Mouse (Mus musculus) G1E (cell line): Measurements from ENCODE around the gene Adcy10. TPM values are rescaled to one million over a fixed set of nuclear protein-coding genes. Genes with fewer than 3 reads are reported as not detected.

Experiments used
- ATAC-seq: 2 replicates; pipeline ENCODE4 v1.8.0; 2016; ENCODE audit warnings: mild to moderate bottlenecking; ENCODE audit not compliant: insufficient number of reproducible peaks, poor library complexity, low FRiP score, severe bottlenecking; ENCODE audit errors: extremely low read depth
- DNase-seq: peaks from one replicate; pipeline ENCODE4 v3.0.0; 2012; ENCODE audit warnings: low spot score
- H3K27me3 ChIP-seq: 2 replicates; pipeline ENCODE4 v1.6.1; 2012; ENCODE audit warnings: mild to moderate bottlenecking, low read length, inconsistent platforms; ENCODE audit not compliant: insufficient read depth
- H3K36me3 ChIP-seq: replicated peaks from 2 replicates; pipeline ENCODE3; 2012; ENCODE audit warnings: mild to moderate bottlenecking, inconsistent platforms
- H3K4me1 ChIP-seq: 2 replicates; pipeline ENCODE4 v1.6.1; 2012; ENCODE audit warnings: low read depth, low read length, inconsistent platforms, mixed read lengths; ENCODE audit not compliant: insufficient read depth
- H3K4me3 ChIP-seq: 2 replicates; pipeline ENCODE4 v1.5.1; 2012; ENCODE audit warnings: low read depth, mild to moderate bottlenecking, inconsistent platforms, low read length, moderate library complexity, mixed read lengths
- H3K9me3 ChIP-seq: replicated peaks from 2 replicates; pipeline ENCODE4 v1.6.1; 2012; ENCODE audit warnings: inconsistent platforms
- CTCF ChIP-seq: IDR thresholded peaks from 2 replicates; pipeline ENCODE4 v1.5.1; 2012; ENCODE audit warnings: low read depth, low read length, inconsistent platforms, mixed read lengths
- GATA1 ChIP-seq: IDR thresholded peaks from 2 replicates; pipeline ENCODE4 v1.6.1; 2012; ENCODE audit warnings: borderline replicate concordance, low read length, inconsistent platforms, mixed read lengths
- GATA2 ChIP-seq: IDR thresholded peaks from 2 replicates; pipeline ENCODE4 v1.6.1; 2012; ENCODE audit warnings: low read depth, low read length, inconsistent platforms, borderline replicate concordance
- POLR2AphosphoS5 ChIP-seq: IDR thresholded peaks from 2 replicates; pipeline ENCODE4 v1.6.1; 2012; ENCODE audit warnings: low read depth, low read length, inconsistent platforms; ENCODE audit not compliant: insufficient replicate concordance
- TAL1 ChIP-seq: conservative IDR thresholded peaks from 2 replicates; pipeline ENCODE4 v1.6.1; 2012; ENCODE audit warnings: low read depth, low read length, inconsistent platforms, mixed read lengths
- polyA plus RNA-seq: library from polyadenylated mRNA; stranded (reverse); fragments of >175 nt; gene quantifications from 2 replicates; pipeline ENCODE4 v1.2.3, GENCODE M21; 2012
- total RNA-seq, 2 experiments: library from RNA; stranded (forward) in 1 of 2; stranded (reverse) in 1 of 2; fragments of 200-1000 nt in 1 of 2; fragments of >200 nt in 1 of 2; fragmentation: Nextera tagmentation in 1 of 2; gene quantifications; 2 replicates each; pipeline ENCODE4 v1.2.3; 2014 to 2017

The Adcy10 gene
- total and polyA plus RNA-seq, 3 experiments, result 0.22 TPM; not detected in 2

- Histone ChIP-seq H3K4me1 (peaks cover 19% of the 10 kb centered on the region), H3K27me3 (peaks cover 19% of the 10 kb centered on the region), H3K9me3 (no peaks in the 10 kb centered on the region), H3K36me3 (no peaks in the 10 kb centered on the region), H3K4me3 (no peak overlapping the region)
- TF ChIP-seq GATA1 (no peak), TAL1 (no peak), POLR2AphosphoS5 (no peak), CTCF (no peak), GATA2 (no peak)
- DNase-seq, result no peak
- no peak for ATAC-seq
Observed at GRCm38 (mm10) chr1:165581255-165581654, 96.3 kb downstream of the Adcy10 start.

GRCm38 (mm10) chr1:165583529-165584184, 98.7 kb downstream of the Adcy10 start:
- DNase-seq (peak; percentile 60), ATAC-seq (peak; percentile 91)
- peaks cover 26% of the 10 kb centered on the region for H3K4me1 ChIP-seq
- peaks cover 29% of the 10 kb centered on the region for H3K27me3 ChIP-seq
- no peak overlapping the region for H3K4me3 ChIP-seq
- H3K9me3 ChIP-seq, result no peaks in the 10 kb centered on the region
- peak; percentile 92 for TF ChIP-seq CTCF
- TF ChIP-seq GATA2, result no peak
- no peaks in the 10 kb centered on the region for H3K36me3 ChIP-seq

- TF ChIP-seq POLR2AphosphoS5 (no peak), CTCF (no peak), TAL1 (no peak), GATA2 (no peak), GATA1 (no peak)
- H3K9me3 ChIP-seq, result no peaks in the 10 kb centered on the region
- H3K36me3 ChIP-seq, result no peaks in the 10 kb centered on the region
- ATAC-seq (no peak), DNase-seq (no peak)
- H3K4me3 ChIP-seq, result no peak overlapping the region
- H3K4me1 ChIP-seq, result peaks cover 22% of the 10 kb centered on the region
- H3K27me3 ChIP-seq, result peaks cover 33% of the 10 kb centered on the region
Observed at GRCm38 (mm10) chr1:165585389-165586104, 100.6 kb downstream of the Adcy10 start.

- H3K4me1 ChIP-seq, result peaks cover 19% of the 10 kb centered on the region
- H3K9me3 ChIP-seq, result no peaks in the 10 kb centered on the region
- TF ChIP-seq POLR2AphosphoS5, result no peak
- no peak for TF ChIP-seq CTCF
- TF ChIP-seq GATA1, result no peak
- TF ChIP-seq GATA2, result no peak
- TF ChIP-seq TAL1, result no peak
- peaks cover 33% of the 10 kb centered on the region for H3K27me3 ChIP-seq
- ATAC-seq, result no peak
- H3K36me3 ChIP-seq, result peaks cover under 1% of the 10 kb centered on the region
- no peak overlapping the region for H3K4me3 ChIP-seq
- no peak for DNase-seq
Observed at GRCm38 (mm10) chr1:165586366-165586765, 101.4 kb downstream of the Adcy10 start.

- H3K9me3 ChIP-seq, result no peaks in the 10 kb centered on the region
- H3K4me1 ChIP-seq, result peaks cover 22% of the 10 kb centered on the region
- H3K36me3 ChIP-seq, result peaks cover 13% of the 10 kb centered on the region
- ATAC-seq (no peak), DNase-seq (no peak)
- no peak overlapping the region for H3K4me3 ChIP-seq
- peaks cover 33% of the 10 kb centered on the region for H3K27me3 ChIP-seq
- no peak for TF ChIP-seq CTCF
- no peak for TF ChIP-seq GATA2
- TF ChIP-seq GATA1, result no peak
- TF ChIP-seq TAL1, result no peak
- no peak for TF ChIP-seq POLR2AphosphoS5
Observed at GRCm38 (mm10) chr1:165587845-165588244, 102.9 kb downstream of the Adcy10 start.

- TF ChIP-seq TAL1 (no peak), GATA2 (no peak), CTCF (no peak), POLR2AphosphoS5 (no peak), GATA1 (no peak)
- H3K27me3 ChIP-seq, result peaks cover 28% of the 10 kb centered on the region
- DNase-seq (no peak), ATAC-seq (no peak)
- H3K36me3 ChIP-seq, result peaks cover 21% of the 10 kb centered on the region
- H3K4me3 ChIP-seq, result no peak overlapping the region
- no peaks in the 10 kb centered on the region for H3K9me3 ChIP-seq
- H3K4me1 ChIP-seq, result peaks cover 24% of the 10 kb centered on the region
Observed at GRCm38 (mm10) chr1:165589280-165590048, 104.5 kb downstream of the Adcy10 start.
